Mouse (Mus musculus) lung, adult 2 months (tissue): ENCODE data around the gene B3galt5.

Experiments used
- CTCF ChIP-seq: fragments of 200-500 bp; IDR thresholded peaks from 2 replicates; pipeline ENCODE4 v1.5.1; 2011; ENCODE audit warnings: mild to moderate bottlenecking, low read length, control low read depth; ENCODE audit not compliant: insufficient read depth
- POLR2A ChIP-seq: fragments of 200-500 bp; IDR thresholded peaks from 2 replicates; pipeline ENCODE4 v1.6.1; 2011; ENCODE audit warnings: low read depth, mild to moderate bottlenecking, control low read depth, low read length, borderline replicate concordance; ENCODE audit errors: extremely low read depth

GRCm38 (mm10) chr16:96221959-96222358 lies 13.6 kb upstream of the B3galt5 start:
- TF ChIP-seq CTCF: no peak
- TF ChIP-seq POLR2A: no peak
